Mouse (Mus musculus): ENCODE data around the gene Sgcg.

DNA sequence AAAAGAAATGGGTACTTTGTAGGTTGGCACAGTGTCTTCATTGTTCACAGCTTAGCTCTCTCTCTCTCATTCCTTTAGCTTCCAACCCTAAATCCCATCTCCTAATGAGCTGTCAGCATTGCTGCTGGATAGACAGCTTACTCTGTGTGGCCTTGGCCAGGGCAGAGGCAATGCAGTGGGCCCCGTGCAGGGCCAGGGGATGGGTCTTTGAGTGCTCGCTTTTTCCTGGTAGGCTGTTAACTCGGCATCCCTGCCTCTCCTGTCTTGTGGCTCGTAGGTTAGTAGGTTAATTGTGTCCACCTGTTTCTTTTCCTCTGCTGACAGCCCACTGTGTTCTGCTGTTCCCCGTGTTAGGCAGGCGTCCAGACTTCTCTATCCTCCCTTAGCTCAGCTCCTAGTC is 35.8 kb downstream of the Sgcg start:
- no peak for TF ChIP-seq CTCF (conservative IDR thresholded peaks at IDR 0.05; ENCODE audit: low read length)
- no peak for TF ChIP-seq POU5F1 (IDR thresholded peaks at IDR 0.05; ENCODE audit: borderline replicate concordance, low read length)
- TF ChIP-seq NANOG (IDR thresholded peaks at IDR 0.05; ENCODE audit: borderline replicate concordance, low read length) = no peak
